Mouse (Mus musculus) heart, adult 2 months (tissue): ENCODE data around the gene Cdh18.

ENCODE experiments used
- CTCF ChIP-seq: fragments of 200-600 bp; IDR thresholded peaks from 2 replicates; pipeline ENCODE4 v1.8.1; 2022; ENCODE audit warnings: antibody characterized with exemption, mild to moderate bottlenecking, moderate library complexity
- POLR2A ChIP-seq: fragments of 200-500 bp; IDR thresholded peaks from 2 replicates; pipeline ENCODE4 v1.6.1; 2011; ENCODE audit warnings: mild to moderate bottlenecking, low read depth, low read length, control low read depth; ENCODE audit not compliant: insufficient read depth

GRCm38 (mm10) chr15:23515786-23516185 is 967.0 kb downstream of the Cdh18 start:
- TF ChIP-seq POLR2A (no peak), CTCF (no peak)
